Mouse (Mus musculus) neural tube, embryonic 15.5 days (tissue): ENCODE measurements around the gene Vax1. TPM values are rescaled to one million over a fixed set of nuclear protein-coding genes. Genes with fewer than 3 reads are reported as not detected.

Experiments used
- ATAC-seq: fragments of 200-750 bp; cut with Nextera tagmentation; 2 replicates; pipeline ENCODE4 v1.8.0; 2017; ENCODE audit warnings: mild to moderate bottlenecking, moderate TSS enrichment, moderate library complexity; ENCODE audit not compliant: low FRiP score
- H3K27ac ChIP-seq: fragments of 300-500 bp; sonication (generic); replicated peaks from 2 replicates; pipeline ENCODE4 v1.5.1; 2015; ENCODE audit warnings: mild to moderate bottlenecking, inconsistent platforms
- H3K27me3 ChIP-seq: fragments of 300-500 bp; sonication (generic); replicated peaks from 2 replicates; pipeline ENCODE4 v1.6.1; 2015; ENCODE audit warnings: inconsistent platforms
- H3K36me3 ChIP-seq: fragments of 300-500 bp; sonication (generic); 2 replicates; pipeline ENCODE4 v1.6.1; 2015; ENCODE audit warnings: inconsistent platforms
- H3K4me1 ChIP-seq: fragments of 300-500 bp; sonication (generic); 2 replicates; pipeline ENCODE4 v1.6.1; 2015; ENCODE audit warnings: inconsistent platforms
- H3K4me2 ChIP-seq: fragments of 300-500 bp; sonication (generic); 2 replicates; pipeline ENCODE4 v1.6.1; 2015; ENCODE audit warnings: inconsistent platforms, mild to moderate bottlenecking, moderate library complexity
- H3K4me3 ChIP-seq: fragments of 300-500 bp; sonication (generic); replicated peaks from 2 replicates; pipeline ENCODE4 v1.5.1; 2015; ENCODE audit warnings: mild to moderate bottlenecking, inconsistent platforms
- H3K9ac ChIP-seq: fragments of 300-500 bp; sonication (generic); replicated peaks from 2 replicates; pipeline ENCODE4 v1.6.1; 2015; ENCODE audit warnings: mild to moderate bottlenecking, inconsistent platforms
- H3K9me3 ChIP-seq: fragments of 300-500 bp; sonication (generic); replicated peaks from 2 replicates; pipeline ENCODE4 v1.6.1; 2016; ENCODE audit warnings: inconsistent platforms
- WGBS: fragments of 180-500 bp; shearing (Covaris S2); methylation state at CpG from one replicate; pipeline ENCODE4 v1.1.7; 2015; ENCODE audit warnings: mixed read lengths; 5-methylcytosine and 5-hydroxymethylcytosine counted together
- polyA plus RNA-seq: library from polyadenylated mRNA; unstranded; fragments of >200 nt; fragmentation: Nextera tagmentation; extraction: Ambion mirVana; gene quantifications from 2 replicates; pipeline ENCODE4 v1.2.1, GENCODE M21; 2015

Gene Vax1
- polyA plus RNA-seq, 1 experiment from 2014 or later: not detected

DNA sequence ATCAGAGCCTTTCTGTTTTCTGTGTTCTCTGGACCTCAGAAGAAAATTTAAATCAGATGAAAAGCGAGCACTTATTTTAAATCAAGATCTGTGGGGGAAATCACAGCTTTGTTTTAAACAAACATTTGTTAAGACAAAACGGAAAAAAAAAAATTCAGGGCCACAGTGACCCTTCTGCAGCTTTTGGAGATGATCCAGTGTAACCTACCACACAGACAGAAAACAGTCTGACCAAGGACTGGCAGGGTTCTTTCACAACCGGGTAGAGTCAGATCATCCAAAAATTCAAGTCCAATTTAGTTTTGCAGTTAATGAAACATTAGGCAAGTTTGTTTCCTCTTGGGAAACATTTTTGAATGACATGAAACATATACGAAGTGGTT, 21.3 kb upstream of the Vax1 start:
- ATAC-seq: no peak
- H3K27ac ChIP-seq: no peak overlapping the region
- H3K4me2 ChIP-seq: no peak overlapping the region
- H3K27me3 ChIP-seq: peaks cover 92% of the 10 kb centered on the region
- no peaks in the 10 kb centered on the region for H3K36me3 ChIP-seq
- H3K4me1 ChIP-seq: peaks cover 4% of the 10 kb centered on the region
- no peak overlapping the region for H3K9ac ChIP-seq
- WGBS: 8% methylated on average over 4 of the region's 4 CpGs
- no peaks in the 10 kb centered on the region for H3K9me3 ChIP-seq
- no peak overlapping the region for H3K4me3 ChIP-seq

DNA sequence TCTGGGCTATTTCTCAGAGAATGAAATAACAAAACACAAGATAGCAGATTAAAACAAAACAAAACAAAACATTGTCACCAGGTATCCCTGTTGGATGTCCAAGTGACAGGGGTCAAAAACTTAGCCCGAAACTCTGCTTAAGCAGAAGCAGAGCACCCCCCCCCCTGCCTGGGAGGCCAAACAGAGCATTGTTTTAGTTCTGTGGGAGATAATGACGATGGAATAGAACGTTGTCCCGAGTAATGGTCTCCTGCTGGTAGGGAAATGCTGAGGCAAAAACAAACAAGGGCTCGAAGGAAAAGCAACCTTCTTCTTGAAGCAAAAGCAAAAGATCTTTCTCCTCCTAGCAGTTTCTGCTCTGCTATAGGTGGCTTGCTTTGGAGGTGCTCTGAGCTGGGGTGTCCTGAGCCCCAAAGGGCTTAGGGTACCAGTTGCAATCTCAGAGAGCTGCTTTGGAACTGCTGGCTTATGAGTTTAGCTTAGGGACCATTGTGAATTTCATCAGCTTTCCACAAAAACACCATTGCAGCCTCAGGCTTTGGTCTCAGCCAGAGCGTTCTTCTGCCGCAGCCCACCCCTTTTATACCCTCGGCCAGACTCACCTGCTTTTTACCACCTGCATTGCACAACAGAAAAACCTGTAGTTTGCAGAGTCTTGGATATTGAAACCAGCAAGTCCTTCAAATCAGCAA, 20.7 kb upstream of the Vax1 start:
- H3K27me3 ChIP-seq: peaks cover 92% of the 10 kb centered on the region
- no peak overlapping the region for H3K9ac ChIP-seq
- no peak for ATAC-seq
- no peaks in the 10 kb centered on the region for H3K9me3 ChIP-seq
- H3K4me1 ChIP-seq: peaks cover 4% of the 10 kb centered on the region
- H3K36me3 ChIP-seq: no peaks in the 10 kb centered on the region
- no peak overlapping the region for H3K4me2 ChIP-seq
- 1% methylated on average over 8 of the region's 8 CpGs for WGBS
- no peak overlapping the region for H3K4me3 ChIP-seq
- H3K27ac ChIP-seq: no peak overlapping the region

DNA sequence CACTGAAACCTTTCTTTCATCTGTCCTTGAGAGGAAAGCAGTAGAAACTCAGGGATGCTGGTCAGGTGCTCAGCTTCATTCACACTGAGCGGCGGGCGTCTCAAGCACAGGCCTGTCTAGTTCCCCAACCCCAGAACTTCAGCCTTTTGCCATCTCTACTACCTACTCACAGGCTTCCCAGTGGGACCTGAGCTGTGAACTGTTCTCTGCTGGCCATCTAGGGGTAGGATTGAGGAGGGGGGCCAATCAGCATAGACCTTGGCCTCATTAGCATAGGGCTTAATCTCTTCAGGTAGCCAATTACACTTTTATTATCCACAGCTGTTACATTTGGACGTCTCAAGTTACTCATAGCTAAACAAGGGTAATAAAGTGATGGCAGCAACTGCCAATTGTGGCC, 19.1 kb upstream of the Vax1 start:
- no peak overlapping the region for H3K27ac ChIP-seq
- 7% methylated on average over 4 of the region's 4 CpGs for WGBS
- peaks cover 87% of the 10 kb centered on the region for H3K27me3 ChIP-seq
- no peak overlapping the region for H3K9ac ChIP-seq
- H3K4me1 ChIP-seq: peaks cover 2% of the 10 kb centered on the region
- ATAC-seq: no peak
- no peak overlapping the region for H3K4me2 ChIP-seq
- H3K9me3 ChIP-seq: no peaks in the 10 kb centered on the region
- H3K36me3 ChIP-seq: no peaks in the 10 kb centered on the region
- H3K4me3 ChIP-seq: no peak overlapping the region

DNA sequence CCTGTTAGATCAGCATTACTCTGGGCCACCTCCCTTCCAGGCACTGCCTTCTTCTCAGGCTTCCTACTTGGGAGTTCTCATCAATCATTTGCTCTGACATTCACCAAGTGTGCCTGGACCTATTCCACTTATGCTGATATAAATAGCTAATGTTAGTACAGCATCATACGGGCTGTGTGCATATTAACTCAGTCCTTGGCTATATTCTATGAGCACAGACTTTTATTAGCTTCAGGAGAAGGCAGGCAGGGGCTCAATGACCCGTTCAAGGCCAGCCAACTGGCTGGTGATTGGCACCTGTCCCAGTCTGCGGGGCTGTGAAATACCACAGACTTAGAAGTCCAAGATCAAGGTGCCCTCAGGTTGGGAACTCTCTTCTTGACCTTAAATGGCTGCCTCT, 14.1 kb upstream of the Vax1 start:
- WGBS: 49% methylated on average over 3 of the region's 3 CpGs
- ATAC-seq: no peak
- H3K36me3 ChIP-seq: no peaks in the 10 kb centered on the region
- no peaks in the 10 kb centered on the region for H3K4me1 ChIP-seq
- no peak overlapping the region for H3K4me3 ChIP-seq
- H3K27me3 ChIP-seq: peaks cover 80% of the 10 kb centered on the region
- no peak overlapping the region for H3K4me2 ChIP-seq
- no peak overlapping the region for H3K9ac ChIP-seq
- no peak overlapping the region for H3K27ac ChIP-seq
- H3K9me3 ChIP-seq: no peaks in the 10 kb centered on the region

- H3K27ac ChIP-seq: no peak overlapping the region
- peaks cover 92% of the 10 kb centered on the region for H3K27me3 ChIP-seq
Observed at GRCm38 (mm10) chr19:59173341-59174015, 3.6 kb upstream of the Vax1 start.

GRCm38 (mm10) chr19:59172781-59173180, 2.9 kb upstream of the Vax1 start:
- Histone ChIP-seq H3K9me3 (no peaks in the 10 kb centered on the region), H3K9ac (no peak overlapping the region), H3K4me3 (no peak overlapping the region), H3K36me3 (no peaks in the 10 kb centered on the region), H3K4me1 (peaks cover 15% of the 10 kb centered on the region), H3K4me2 (no peak overlapping the region), H3K27ac (no peak overlapping the region), H3K27me3 (peaks cover 94% of the 10 kb centered on the region)
- 2% methylated on average over 3 of the region's 3 CpGs for WGBS
- no peak for ATAC-seq

More at GRCm38 (mm10) chr19:59173341-59174015, 3.6 kb upstream of the Vax1 start:
- Histone ChIP-seq H3K4me1 (peaks cover 15% of the 10 kb centered on the region), H3K36me3 (no peaks in the 10 kb centered on the region), H3K9ac (no peak overlapping the region), H3K4me3 (no peak overlapping the region), H3K9me3 (no peaks in the 10 kb centered on the region), H3K4me2 (no peak overlapping the region)
- 7% methylated on average over 6 of the region's 6 CpGs for WGBS
- ATAC-seq: no peak

GRCm38 (mm10) chr19:59171871-59172245, 2.0 kb upstream of the Vax1 start:
- H3K36me3 ChIP-seq: no peaks in the 10 kb centered on the region
- H3K9ac ChIP-seq: no peak overlapping the region
- peaks cover 94% of the 10 kb centered on the region for H3K27me3 ChIP-seq
- peaks cover 17% of the 10 kb centered on the region for H3K4me1 ChIP-seq
- no peak for ATAC-seq
- no peaks in the 10 kb centered on the region for H3K9me3 ChIP-seq
- no peak overlapping the region for H3K4me3 ChIP-seq
- H3K27ac ChIP-seq: no peak overlapping the region
- no peak overlapping the region for H3K4me2 ChIP-seq
- WGBS: under 1% methylated on average over 18 of the region's 19 CpGs

GRCm38 (mm10) chr19:59171151-59171870, 1.5 kb upstream of the Vax1 start:
- under 1% methylated on average over 34 of the region's 38 CpGs for WGBS
- Histone ChIP-seq H3K27ac (no peak overlapping the region), H3K4me2 (peak overlapping the region; percentile 17; the same call in 1 of the 2 replicates), H3K27me3 (peaks cover 95% of the 10 kb centered on the region), H3K4me1 (peaks cover 22% of the 10 kb centered on the region), H3K9me3 (no peaks in the 10 kb centered on the region), H3K4me3 (no peak overlapping the region), H3K36me3 (no peaks in the 10 kb centered on the region), H3K9ac (no peak overlapping the region)
- ATAC-seq: no peak

DNA sequence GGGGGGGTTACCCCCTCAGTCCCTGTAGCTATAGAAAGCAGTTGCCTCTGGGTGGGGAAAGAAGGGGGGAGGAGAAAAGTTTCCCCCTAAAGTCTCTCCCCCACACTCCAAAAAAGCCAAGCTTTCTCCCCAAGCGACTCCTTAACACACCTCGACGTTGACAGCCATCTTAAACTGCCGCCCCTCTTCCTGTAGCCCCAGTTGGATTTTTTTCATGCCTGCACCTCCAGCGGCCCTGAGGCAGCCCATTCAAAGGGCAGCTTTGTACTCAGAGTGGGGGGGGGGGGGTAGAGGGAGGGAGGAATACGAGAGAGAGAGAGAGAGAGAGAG, 875 bp upstream of the Vax1 start:
- no peaks in the 10 kb centered on the region for H3K36me3 ChIP-seq
- no peak overlapping the region for H3K4me3 ChIP-seq
- H3K27ac ChIP-seq: no peak overlapping the region
- H3K4me2 ChIP-seq: no peak overlapping the region
- WGBS: 2% methylated on average over 5 of the region's 6 CpGs
- peaks cover 26% of the 10 kb centered on the region for H3K4me1 ChIP-seq
- H3K9ac ChIP-seq: no peak overlapping the region
- ATAC-seq: no peak
- peaks cover 95% of the 10 kb centered on the region for H3K27me3 ChIP-seq
- no peaks in the 10 kb centered on the region for H3K9me3 ChIP-seq

- Histone ChIP-seq H3K9me3 (no peaks in the 10 kb centered on the region), H3K27me3 (peaks cover 94% of the 10 kb centered on the region), H3K36me3 (no peaks in the 10 kb centered on the region), H3K4me3 (peak overlapping the region; percentile 21), H3K4me2 (peak overlapping the region; percentile 40), H3K4me1 (peaks cover 26% of the 10 kb centered on the region), H3K9ac (no peak overlapping the region), H3K27ac (no peak overlapping the region)
- WGBS: under 1% methylated on average over 65 of the region's 65 CpGs
- ATAC-seq: no peak
Observed at GRCm38 (mm10) chr19:59169143-59169935, 517 bp downstream of the Vax1 start.

- Histone ChIP-seq H3K9ac (no peak overlapping the region), H3K4me1 (peaks cover 26% of the 10 kb centered on the region), H3K27ac (no peak overlapping the region), H3K4me2 (no peak overlapping the region), H3K4me3 (no peak overlapping the region), H3K36me3 (no peaks in the 10 kb centered on the region), H3K27me3 (peaks cover 94% of the 10 kb centered on the region), H3K9me3 (no peaks in the 10 kb centered on the region)
- ATAC-seq: no peak
- 2% methylated on average over 17 of the region's 17 CpGs for WGBS
Observed at GRCm38 (mm10) chr19:59168386-59168905, 1.4 kb downstream of the Vax1 start.
